Mouse (Mus musculus): ENCODE data around the gene Tipin.
"Not testable (repeated sequence)": the region's sequence is repeated elsewhere in the genome, so short reads cannot be mapped to it uniquely, and the experiment has no call there.

Gene Tipin

GRCm38 (mm10) chr9:64272611-64273010 lies 8.8 kb upstream of the Tipin start:
- no peak for DNase-seq

- no peak for DNase-seq
Measured at GRCm38 (mm10) chr9:64273757-64274156, 7.6 kb upstream of the Tipin start.

- DNase-seq = no peak
Measured at GRCm38 (mm10) chr9:64274291-64274690, 7.1 kb upstream of the Tipin start.

- no peak for DNase-seq
Measured at GRCm38 (mm10) chr9:64274919-64275318, 6.5 kb upstream of the Tipin start.

- DNase-seq = peak; percentile 53
Measured at GRCm38 (mm10) chr9:64277706-64278105, 3.7 kb upstream of the Tipin start.

GRCm38 (mm10) chr9:64278665-64279310 lies 2.6 kb upstream of the Tipin start:
- no peak for DNase-seq

GRCm38 (mm10) chr9:64281781-64282178 lies 399 bp downstream of the Tipin start:
- DNase-seq = no peak

GRCm38 (mm10) chr9:64282404-64282987 lies 1.1 kb downstream of the Tipin start:
- DNase-seq = no peak

GRCm38 (mm10) chr9:64303086-64303485 lies 21.7 kb downstream of the Tipin start:
- DNase-seq = not testable (repeated sequence)

GRCm38 (mm10) chr9:64306476-64307312 lies 25.3 kb downstream of the Tipin start:
- no peak for DNase-seq

- DNase-seq = no peak
Measured at GRCm38 (mm10) chr9:64310996-64311785, 29.8 kb downstream of the Tipin start.

- DNase-seq = no peak
Measured at GRCm38 (mm10) chr9:64312128-64312527, 30.7 kb downstream of the Tipin start.

- DNase-seq = no peak
Measured at GRCm38 (mm10) chr9:64314696-64315095, 33.3 kb downstream of the Tipin start.

- DNase-seq = no peak
Measured at GRCm38 (mm10) chr9:64316986-64317385, 35.6 kb downstream of the Tipin start.

GRCm38 (mm10) chr9:64323976-64324375 lies 42.6 kb downstream of the Tipin start:
- DNase-seq = no peak

- DNase-seq = no peak
Measured at GRCm38 (mm10) chr9:64335825-64336224, 54.4 kb downstream of the Tipin start.

- DNase-seq = no peak
Measured at GRCm38 (mm10) chr9:64339361-64339760, 58.0 kb downstream of the Tipin start.

GRCm38 (mm10) chr9:64340351-64341253 lies 59.2 kb downstream of the Tipin start:
- peak; percentile 70 for DNase-seq

GRCm38 (mm10) chr9:64341254-64341566 lies 59.8 kb downstream of the Tipin start, which contains the start of gene Dis3l:
Dis3l (minus strand) TSS chr9:64341288.
- DNase-seq = no peak

- no peak for DNase-seq
Measured at GRCm38 (mm10) chr9:64341671-64342070, 60.3 kb downstream of the Tipin start.

GRCm38 (mm10) chr9:64343656-64344055 lies 62.3 kb downstream of the Tipin start:
- no peak for DNase-seq

- no peak for DNase-seq
Measured at GRCm38 (mm10) chr9:64345931-64346330, 64.5 kb downstream of the Tipin start.
